Mouse (Mus musculus): ENCODE data around the gene Vrk3.

- no peak for TF ChIP-seq CTCF (IDR thresholded peaks at IDR 0.05; ENCODE audit: low read depth, low read length)
- no peak for TF ChIP-seq POLR2A (IDR thresholded peaks at IDR 0.05; ENCODE audit: insufficient read depth, low read length)
- no peak for TF ChIP-seq EP300 (IDR thresholded peaks at IDR 0.05; ENCODE audit: insufficient read depth, low read depth, low read length)
Observed at GRCm38 (mm10) chr7:44733723-44734122, 14.5 kb upstream of the Vrk3 start.
